Mouse (Mus musculus): Measurements from ENCODE around the gene Arhgap17. TPM values are rescaled to one million over a fixed set of nuclear protein-coding genes. Genes with fewer than 3 reads are reported as not detected.

Gene Arhgap17
- 10.2 and 10.3 TPM in 2 replicates for polyA plus RNA-seq (2015; fragmentation: Nextera tagmentation; extraction: Ambion mirVana)

GRCm38 (mm10) chr7:123369759-123370481, at the start of gene Arhgap17, which contains the start of gene Lcmt1:
TSS of gene Arhgap17 (minus strand) at chr7:123369915.
TSS of gene Lcmt1 (plus strand) at chr7:123369784.
- no peaks in the 10 kb centered on the region; the same call in 1 of the 2 replicates for H3K36me3 ChIP-seq (replicated peaks)
- H3K9me3 ChIP-seq (replicated peaks): no peaks in the 10 kb centered on the region
- peak within 1 kb of the TSS; percentile 95 for H3K4me3 ChIP-seq (replicated peaks)
- under 1% methylated on average over 64 of the region's 64 CpGs for WGBS (ENCODE audit: insufficient replicate concordance)
- H3K9ac ChIP-seq: peak within 1 kb of the TSS; percentile 97
- H3K4me1 ChIP-seq (replicated peaks): peaks cover 57% of the 10 kb centered on the region
- H3K27ac ChIP-seq (replicated peaks): peak within 1 kb of the TSS; percentile 89
- peak within 1 kb of the TSS; percentile 88 for H3K4me2 ChIP-seq
- no peaks in the 10 kb centered on the region for H3K27me3 ChIP-seq
- ATAC-seq (ENCODE audit: insufficient read depth): peak; percentile 97

GRCm38 (mm10) chr7:123417661-123418060, 47.9 kb upstream of the Arhgap17 start:
- H3K27ac ChIP-seq (replicated peaks): peak overlapping the region; percentile 45; the same call in 1 of the 2 replicates
- no peaks in the 10 kb centered on the region; the same call in 1 of the 2 replicates for H3K4me1 ChIP-seq (replicated peaks)
- no peak overlapping the region for H3K9ac ChIP-seq
- no peaks in the 10 kb centered on the region for H3K27me3 ChIP-seq
- ATAC-seq (ENCODE audit: insufficient read depth): 0 out of 2 replicates have a peak, but pooled peaks have one; percentile 14
- no peak overlapping the region for H3K4me2 ChIP-seq
- no peak overlapping the region for H3K4me3 ChIP-seq (replicated peaks)
- peaks cover 10% of the 10 kb centered on the region for H3K36me3 ChIP-seq (replicated peaks)
- 77% methylated on average over 3 of the region's 3 CpGs for WGBS (ENCODE audit: insufficient replicate concordance)
- H3K9me3 ChIP-seq (replicated peaks): no peaks in the 10 kb centered on the region

GRCm38 (mm10) chr7:123416803-123417202, 47.1 kb upstream of the Arhgap17 start:
- Histone ChIP-seq H3K27ac (replicated peaks) (no peak overlapping the region), H3K27me3 (no peaks in the 10 kb centered on the region), H3K4me1 (replicated peaks) (no peaks in the 10 kb centered on the region; the same call in 1 of the 2 replicates), H3K4me2 (no peak overlapping the region), H3K36me3 (replicated peaks) (peaks cover under 1% of the 10 kb centered on the region), H3K9ac (no peak overlapping the region), H3K9me3 (replicated peaks) (no peaks in the 10 kb centered on the region), H3K4me3 (replicated peaks) (no peak overlapping the region)
- WGBS (ENCODE audit: insufficient replicate concordance): 74% methylated on average over 4 of the region's 4 CpGs
- no peak for ATAC-seq (ENCODE audit: insufficient read depth)

DNA sequence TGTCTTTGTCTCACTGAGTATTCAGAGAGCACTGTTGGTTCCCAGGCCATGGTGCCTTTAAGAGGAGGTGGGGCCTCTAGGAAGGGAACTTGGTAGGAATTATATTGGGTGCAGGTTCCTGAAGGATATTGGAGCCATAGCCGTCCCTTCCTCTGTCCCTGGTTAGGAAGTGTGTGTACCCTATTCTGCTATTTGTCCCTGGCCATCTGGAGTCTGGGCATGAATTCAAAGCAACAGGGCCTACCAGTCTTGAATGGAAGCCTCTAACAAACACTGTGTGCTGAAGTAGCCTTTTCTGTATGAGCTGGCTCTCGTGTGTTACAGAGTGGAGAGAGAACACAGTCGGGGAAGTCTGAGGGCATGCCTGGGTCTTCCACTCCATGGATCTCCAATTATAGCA, 42.4 kb upstream of the Arhgap17 start:
- Histone ChIP-seq H3K27ac (replicated peaks) (no peak overlapping the region), H3K36me3 (replicated peaks) (peaks cover 10% of the 10 kb centered on the region), H3K9ac (no peak overlapping the region), H3K4me1 (replicated peaks) (peaks cover 9% of the 10 kb centered on the region; the same call in 1 of the 2 replicates), H3K27me3 (no peaks in the 10 kb centered on the region), H3K9me3 (replicated peaks) (no peaks in the 10 kb centered on the region), H3K4me2 (no peak overlapping the region), H3K4me3 (replicated peaks) (no peak overlapping the region)
- no peak for ATAC-seq (ENCODE audit: insufficient read depth)
- 77% methylated on average over 3 of the region's 3 CpGs for WGBS (ENCODE audit: insufficient replicate concordance)

GRCm38 (mm10) chr7:123411109-123411508, 41.4 kb upstream of the Arhgap17 start:
- peaks cover 14% of the 10 kb centered on the region for H3K36me3 ChIP-seq (replicated peaks)

DNA sequence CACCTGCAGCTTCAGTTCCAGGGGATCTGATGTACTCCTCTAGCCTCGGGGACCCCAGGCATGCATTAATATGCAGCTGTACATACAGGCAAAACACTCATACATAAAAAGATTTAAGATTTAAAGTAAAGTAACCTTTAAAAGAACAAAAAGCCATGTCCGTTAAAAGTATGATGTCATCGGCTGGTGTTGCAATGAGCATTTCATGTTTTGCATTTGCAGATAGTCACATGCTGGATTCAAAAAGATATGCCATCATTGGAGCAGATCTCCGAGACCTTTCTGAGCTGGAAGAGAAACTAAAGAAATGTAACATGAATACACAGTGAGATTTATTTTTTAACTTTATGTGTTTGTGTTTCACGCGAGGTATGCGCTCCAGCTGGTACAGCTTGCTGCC, 40.8 kb upstream of the Arhgap17 start:
- no peak for ATAC-seq (ENCODE audit: insufficient read depth)
- Histone ChIP-seq H3K27me3 (no peaks in the 10 kb centered on the region), H3K4me2 (no peak overlapping the region), H3K9ac (no peak overlapping the region), H3K4me1 (replicated peaks) (peaks cover 18% of the 10 kb centered on the region), H3K9me3 (replicated peaks) (no peaks in the 10 kb centered on the region), H3K27ac (replicated peaks) (no peak overlapping the region), H3K36me3 (replicated peaks) (peaks cover 14% of the 10 kb centered on the region), H3K4me3 (replicated peaks) (no peak overlapping the region)
- WGBS (ENCODE audit: insufficient replicate concordance): 82% methylated on average over 7 of the region's 7 CpGs

More at GRCm38 (mm10) chr7:123411109-123411508, 41.4 kb upstream of the Arhgap17 start:
- 69% methylated on average over 1 of the region's 1 CpGs for WGBS (ENCODE audit: insufficient replicate concordance)
- no peak overlapping the region for H3K4me2 ChIP-seq
- peaks cover 12% of the 10 kb centered on the region for H3K4me1 ChIP-seq (replicated peaks)
- H3K9ac ChIP-seq: no peak overlapping the region
- H3K27ac ChIP-seq (replicated peaks): no peak overlapping the region
- no peaks in the 10 kb centered on the region for H3K27me3 ChIP-seq
- ATAC-seq (ENCODE audit: insufficient read depth): no peak
- H3K4me3 ChIP-seq (replicated peaks): no peak overlapping the region
- H3K9me3 ChIP-seq (replicated peaks): no peaks in the 10 kb centered on the region

GRCm38 (mm10) chr7:123406988-123407387, 37.3 kb upstream of the Arhgap17 start:
- H3K9ac ChIP-seq: no peak overlapping the region
- H3K27me3 ChIP-seq: no peaks in the 10 kb centered on the region
- H3K27ac ChIP-seq (replicated peaks): no peak overlapping the region
- peaks cover 32% of the 10 kb centered on the region for H3K36me3 ChIP-seq (replicated peaks)
- no peak for ATAC-seq (ENCODE audit: insufficient read depth)
- 71% methylated on average over 4 of the region's 4 CpGs for whole genome bisulfite sequencing (ENCODE audit: insufficient replicate concordance)
- peaks cover 27% of the 10 kb centered on the region for H3K4me1 ChIP-seq (replicated peaks)
- no peak overlapping the region for H3K4me3 ChIP-seq (replicated peaks)
- no peak overlapping the region for H3K4me2 ChIP-seq
- H3K9me3 ChIP-seq (replicated peaks): no peaks in the 10 kb centered on the region

DNA sequence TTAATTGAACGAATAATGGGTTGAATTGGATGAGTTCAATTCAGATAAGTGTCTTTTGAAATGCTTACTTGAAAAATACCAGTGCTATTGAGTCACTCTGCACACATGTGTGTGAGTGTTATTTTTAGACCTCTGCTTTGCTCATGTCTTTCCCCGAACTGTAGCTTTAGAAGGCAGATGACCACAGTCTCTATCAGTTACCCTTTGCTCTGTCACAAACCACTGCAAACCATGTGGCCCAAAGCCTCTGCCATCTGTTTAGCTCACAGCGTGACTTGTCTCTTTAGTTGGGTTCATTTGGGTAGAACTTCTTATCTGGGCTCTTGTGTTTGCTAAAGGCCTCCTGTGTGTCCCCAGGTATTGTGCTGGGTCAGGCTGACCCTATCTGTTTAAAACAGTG, 35.9 kb upstream of the Arhgap17 start:
- 0 out of 2 replicates have a peak overlapping the region, but pooled peaks have one; percentile 3 for H3K27ac ChIP-seq (replicated peaks)
- peaks cover 27% of the 10 kb centered on the region for H3K4me1 ChIP-seq (replicated peaks)
- no peak overlapping the region for H3K4me3 ChIP-seq (replicated peaks)
- no peaks in the 10 kb centered on the region for H3K9me3 ChIP-seq (replicated peaks)
- no peak overlapping the region for H3K9ac ChIP-seq
- WGBS (ENCODE audit: insufficient replicate concordance): 43% methylated on average over 3 of the region's 3 CpGs
- no peaks in the 10 kb centered on the region for H3K27me3 ChIP-seq
- H3K4me2 ChIP-seq: no peak overlapping the region
- H3K36me3 ChIP-seq (replicated peaks): peaks cover 29% of the 10 kb centered on the region
- ATAC-seq (ENCODE audit: insufficient read depth): peak; percentile 49

- Histone ChIP-seq H3K4me2 (no peak overlapping the region), H3K27me3 (no peaks in the 10 kb centered on the region), H3K36me3 (replicated peaks) (peaks cover 29% of the 10 kb centered on the region), H3K4me3 (replicated peaks) (no peak overlapping the region), H3K9ac (no peak overlapping the region), H3K4me1 (replicated peaks) (peaks cover 34% of the 10 kb centered on the region), H3K27ac (replicated peaks) (no peak overlapping the region), H3K9me3 (replicated peaks) (no peaks in the 10 kb centered on the region)
- ATAC-seq (ENCODE audit: insufficient read depth): no peak
- 84% methylated on average over 6 of the region's 6 CpGs for WGBS (ENCODE audit: insufficient replicate concordance)
Measured at GRCm38 (mm10) chr7:123404198-123404597, 34.5 kb upstream of the Arhgap17 start.

GRCm38 (mm10) chr7:123401121-123401520, 31.4 kb upstream of the Arhgap17 start:
- WGBS (ENCODE audit: insufficient replicate concordance): 68% methylated on average over 3 of the region's 3 CpGs
- no peak for ATAC-seq (ENCODE audit: insufficient read depth)
- Histone ChIP-seq H3K9me3 (replicated peaks) (no peaks in the 10 kb centered on the region), H3K9ac (no peak overlapping the region), H3K27ac (replicated peaks) (no peak overlapping the region), H3K4me3 (replicated peaks) (no peak overlapping the region), H3K4me1 (replicated peaks) (peaks cover 25% of the 10 kb centered on the region), H3K27me3 (no peaks in the 10 kb centered on the region), H3K4me2 (no peak overlapping the region), H3K36me3 (replicated peaks) (peaks cover 26% of the 10 kb centered on the region)

GRCm38 (mm10) chr7:123399286-123399685, 29.6 kb upstream of the Arhgap17 start:
- H3K9me3 ChIP-seq (replicated peaks): no peaks in the 10 kb centered on the region
- WGBS (ENCODE audit: insufficient replicate concordance): 71% methylated on average over 4 of the region's 4 CpGs
- no peak overlapping the region for H3K9ac ChIP-seq
- ATAC-seq (ENCODE audit: insufficient read depth): no peak
- H3K27ac ChIP-seq (replicated peaks): no peak overlapping the region
- peaks cover 22% of the 10 kb centered on the region for H3K36me3 ChIP-seq (replicated peaks)
- peaks cover 10% of the 10 kb centered on the region; the same call in 1 of the 2 replicates for H3K4me1 ChIP-seq (replicated peaks)
- no peaks in the 10 kb centered on the region for H3K27me3 ChIP-seq
- no peak overlapping the region for H3K4me3 ChIP-seq (replicated peaks)
- no peak overlapping the region for H3K4me2 ChIP-seq
